Mouse (Mus musculus) forebrain, embryonic 10.5 days (tissue): ENCODE data around the gene Csrp3. TPM values are rescaled to one million over a fixed set of nuclear protein-coding genes. Genes with fewer than 3 reads are reported as not detected.

Source experiments
- DNase-seq: peaks from one replicate; pipeline ENCODE4 v3.0.0-alpha.2; 2017; ENCODE audit warnings: low spot score; ENCODE audit errors: extremely low spot score
- H3K27ac ChIP-seq: fragments of 300-500 bp; sonication (generic); 2 replicates; pipeline ENCODE4 v1.5.1; 2016; ENCODE audit warnings: mild to moderate bottlenecking
- H3K27me3 ChIP-seq: fragments of 300-500 bp; sonication (generic); 2 replicates; pipeline ENCODE4 v1.6.1; 2016; ENCODE audit warnings: mild to moderate bottlenecking; ENCODE audit not compliant: poor library complexity, severe bottlenecking
- H3K36me3 ChIP-seq: fragments of 300-500 bp; sonication (generic); replicated peaks from 2 replicates; pipeline ENCODE4 v1.6.1; 2016; ENCODE audit warnings: mild to moderate bottlenecking, moderate library complexity
- H3K4me1 ChIP-seq: fragments of 300-500 bp; sonication (generic); 2 replicates; pipeline ENCODE4 v1.6.1; 2016
- H3K4me3 ChIP-seq: fragments of 300-500 bp; sonication (generic); 2 replicates; pipeline ENCODE4 v1.5.1; 2016; ENCODE audit warnings: mild to moderate bottlenecking, moderate library complexity
- H3K9me3 ChIP-seq: fragments of 300-500 bp; sonication (generic); 2 replicates; pipeline ENCODE4 v1.6.1; 2016; ENCODE audit warnings: mild to moderate bottlenecking, moderate library complexity
- WGBS: fragments of 180-500 bp; shearing (Covaris S2); methylation state at CpG from one replicate; pipeline ENCODE4 v1.1.7; 2016; 5-methylcytosine and 5-hydroxymethylcytosine counted together
- polyA plus RNA-seq: library from polyadenylated mRNA; unstranded; fragments of >200 nt; fragmentation: Nextera tagmentation; extraction: Ambion mirVana; gene quantifications from 2 replicates; pipeline ENCODE4 v1.2.1, GENCODE M21; 2016

Csrp3 gene
- polyA plus RNA-seq, 1 experiment from 2014 or later: not detected

DNA sequence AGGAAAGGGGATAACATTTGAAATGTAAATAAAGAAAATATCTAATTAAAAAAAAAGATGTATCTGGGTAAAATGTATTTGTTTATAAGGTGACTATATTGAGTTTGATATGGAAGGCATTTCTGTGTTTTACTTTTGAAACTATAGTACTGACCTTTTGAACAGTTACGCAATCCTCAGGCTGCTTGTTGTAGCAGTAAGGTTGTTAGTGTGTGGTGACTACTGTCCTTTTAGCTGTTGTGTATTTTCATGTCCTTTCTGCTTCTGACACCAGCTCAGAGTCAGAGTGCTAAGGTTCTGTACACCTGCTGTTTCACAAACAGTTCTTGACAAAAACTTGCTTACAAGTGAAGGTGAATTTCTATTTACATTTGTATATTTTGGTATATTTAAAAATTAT is 37.2 kb downstream of the Csrp3 start:
- Histone ChIP-seq H3K9me3 (no peaks in the 10 kb centered on the region), H3K4me1 (no peaks in the 10 kb centered on the region), H3K27ac (no peak overlapping the region), H3K4me3 (no peak overlapping the region), H3K36me3 (peaks cover 86% of the 10 kb centered on the region), H3K27me3 (no peaks in the 10 kb centered on the region)
- 98% methylated on average over 1 of the region's 1 CpGs for WGBS
- no peak for DNase-seq

DNA sequence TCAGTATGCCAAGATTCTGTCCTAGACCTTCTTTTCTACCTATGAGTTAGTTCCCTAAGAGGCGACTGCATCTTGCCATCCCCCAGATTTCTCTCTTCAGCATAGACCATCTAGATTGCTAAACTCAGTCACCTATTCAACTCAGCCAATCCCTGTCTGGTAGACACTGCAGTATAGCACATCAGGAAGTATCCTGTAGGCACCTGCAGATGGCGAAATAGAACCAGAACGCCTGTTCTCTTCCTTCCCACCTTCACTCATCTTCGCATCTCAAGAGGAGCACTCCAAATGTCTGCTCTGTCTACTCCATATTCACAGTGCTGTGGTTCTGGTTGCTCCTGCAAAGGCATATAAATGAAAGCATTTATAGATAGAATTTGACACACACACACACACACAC is 41.2 kb downstream of the Csrp3 start:
- WGBS: 91% methylated on average over 4 of the region's 4 CpGs
- DNase-seq: no peak
- Histone ChIP-seq H3K4me3 (no peak overlapping the region), H3K27ac (no peak overlapping the region), H3K4me1 (no peaks in the 10 kb centered on the region), H3K27me3 (no peaks in the 10 kb centered on the region), H3K9me3 (no peaks in the 10 kb centered on the region), H3K36me3 (peaks cover 91% of the 10 kb centered on the region)

DNA sequence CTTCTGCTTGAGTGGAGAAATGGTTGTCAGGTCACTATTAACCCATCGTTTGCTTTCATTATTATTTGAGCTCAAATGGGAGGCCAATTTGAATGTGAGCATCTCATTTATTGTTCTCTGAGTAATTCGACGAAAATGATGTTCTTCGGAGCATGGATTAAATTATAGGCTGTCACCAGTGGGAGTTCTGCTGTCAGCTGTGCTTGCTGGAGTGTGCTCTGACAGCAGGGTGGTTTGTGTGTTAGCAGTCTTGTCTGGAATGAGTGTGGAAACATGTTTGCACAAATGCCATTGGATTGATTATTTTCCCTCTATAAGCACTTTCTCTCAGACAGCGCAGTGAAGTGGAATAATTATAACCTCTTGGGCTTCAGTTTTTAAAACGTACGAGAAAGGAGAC is 44.5 kb downstream of the Csrp3 start:
- H3K4me3 ChIP-seq: no peak overlapping the region
- H3K27ac ChIP-seq: no peak overlapping the region
- no peaks in the 10 kb centered on the region for H3K4me1 ChIP-seq
- DNase-seq: no peak
- no peaks in the 10 kb centered on the region for H3K9me3 ChIP-seq
- WGBS: 88% methylated on average over 7 of the region's 7 CpGs
- no peaks in the 10 kb centered on the region for H3K27me3 ChIP-seq
- H3K36me3 ChIP-seq: peaks cover 79% of the 10 kb centered on the region

DNA sequence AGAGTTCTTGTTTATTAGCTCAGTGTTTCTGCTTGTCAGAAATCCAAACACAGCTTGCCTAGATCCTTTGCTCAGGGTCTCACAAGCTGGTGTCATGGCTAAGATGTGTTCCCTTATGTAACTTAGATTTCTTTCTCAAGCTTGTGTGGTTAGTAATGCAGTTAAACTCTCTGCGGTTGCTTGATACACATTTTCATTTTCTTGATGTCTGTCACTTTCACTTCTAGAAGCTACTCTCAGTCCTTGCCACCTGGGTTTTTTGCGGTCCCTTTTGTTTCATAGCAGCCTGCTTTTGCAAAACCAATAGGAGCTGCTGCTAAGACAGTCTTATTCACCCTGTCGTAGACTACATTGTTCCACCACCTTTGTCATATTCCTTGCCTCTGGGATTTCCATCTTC is 52.7 kb downstream of the Csrp3 start:
- Histone ChIP-seq H3K9me3 (no peaks in the 10 kb centered on the region), H3K36me3 (peaks cover 34% of the 10 kb centered on the region), H3K4me3 (no peak overlapping the region), H3K4me1 (peaks cover 7% of the 10 kb centered on the region), H3K27ac (no peak overlapping the region), H3K27me3 (no peaks in the 10 kb centered on the region)
- no peak for DNase-seq
- WGBS: 84% methylated on average over 3 of the region's 3 CpGs

DNA sequence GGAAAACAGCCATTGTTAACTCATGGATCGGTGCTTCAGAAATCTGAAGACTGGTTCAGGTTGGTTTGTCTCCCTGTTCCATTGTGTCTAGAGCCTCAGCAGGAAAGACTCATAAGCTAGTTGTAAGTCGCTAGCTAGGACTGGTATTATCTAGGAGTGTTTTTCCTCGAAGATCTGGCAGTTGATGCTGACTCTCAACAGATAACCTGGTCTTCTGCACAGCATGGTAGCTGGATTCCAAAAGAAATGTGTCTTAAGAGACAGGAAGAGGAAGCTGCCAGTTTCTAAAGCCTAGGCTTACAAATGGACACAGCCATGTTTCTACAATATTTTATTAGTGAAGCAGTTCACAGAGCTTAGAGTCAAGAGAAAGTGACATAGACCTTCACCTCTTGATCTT is 56.4 kb downstream of the Csrp3 start:
- Histone ChIP-seq H3K27ac (no peak overlapping the region), H3K4me1 (peaks cover 22% of the 10 kb centered on the region), H3K9me3 (no peaks in the 10 kb centered on the region), H3K27me3 (no peaks in the 10 kb centered on the region), H3K36me3 (peaks cover 14% of the 10 kb centered on the region), H3K4me3 (no peak overlapping the region)
- no peak for DNase-seq
- 88% methylated on average over 3 of the region's 3 CpGs for WGBS

DNA sequence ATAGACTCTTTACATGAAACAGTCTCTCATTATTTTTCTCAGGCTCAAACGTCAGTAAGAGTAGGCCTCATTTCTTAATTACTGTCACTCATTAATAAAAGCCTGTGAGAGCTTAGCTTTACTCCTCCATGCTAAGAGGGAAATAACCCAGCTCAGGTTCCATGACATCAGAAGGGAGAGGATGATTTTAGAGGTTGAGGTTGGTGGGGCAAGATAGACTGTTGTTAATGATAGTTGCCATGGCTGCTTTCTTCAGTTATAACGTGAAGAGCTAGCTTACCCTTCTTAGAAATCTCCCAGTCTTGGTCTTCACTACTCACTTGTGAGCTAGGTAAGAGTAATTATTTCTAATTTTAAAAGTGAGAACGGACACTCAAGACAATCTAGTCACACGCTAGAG is 57.7 kb downstream of the Csrp3 start:
- Histone ChIP-seq H3K9me3 (no peaks in the 10 kb centered on the region), H3K4me1 (peaks cover 22% of the 10 kb centered on the region), H3K27me3 (no peaks in the 10 kb centered on the region), H3K4me3 (peak overlapping the region; percentile 86; the same call in 1 of the 2 replicates), H3K27ac (no peak overlapping the region), H3K36me3 (peaks cover 7% of the 10 kb centered on the region)
- WGBS: 73% methylated on average over 4 of the region's 4 CpGs
- no peak for DNase-seq

DNA sequence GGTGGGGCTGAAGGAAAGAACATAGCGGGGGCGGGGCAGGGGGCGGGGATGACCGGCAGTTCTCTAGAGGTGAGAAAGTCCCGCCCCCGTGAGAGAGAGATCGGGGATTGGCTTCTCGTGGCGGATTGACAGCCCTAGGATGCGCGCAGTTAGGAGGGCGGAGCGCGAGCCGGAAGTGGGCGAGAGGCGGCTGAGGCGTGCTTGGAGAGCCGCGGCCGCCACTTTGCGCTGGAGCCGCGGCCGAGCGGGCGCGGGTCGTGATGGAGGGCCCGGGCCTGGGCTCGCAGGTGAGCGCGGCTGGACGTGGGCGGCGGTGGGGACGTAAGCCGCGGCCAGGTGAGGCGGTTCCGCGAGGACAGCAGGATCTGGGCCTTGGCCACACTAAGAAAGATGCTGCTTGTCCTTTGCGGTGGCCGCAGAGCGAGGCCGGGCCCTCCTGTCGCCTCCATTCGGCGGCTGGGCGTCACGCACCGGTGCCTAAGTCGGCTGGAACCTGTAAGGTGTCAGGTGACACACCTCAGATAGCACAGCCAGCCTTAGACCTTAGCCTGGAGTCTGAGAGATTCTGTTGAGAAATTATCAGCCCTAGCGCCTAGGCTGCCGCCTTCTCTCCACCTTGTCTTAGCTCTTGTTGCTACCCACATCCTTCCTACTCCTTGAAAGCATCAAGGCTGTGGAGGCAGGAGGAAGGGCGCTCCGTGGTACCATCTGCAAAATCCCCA is 58.8 kb downstream of the Csrp3 start, which contains the start of gene Zdhhc13:
TSS of gene Zdhhc13 (plus strand) at position 153 of the 722 bp plus-strand sequence.
- under 1% methylated on average over 57 of the region's 57 CpGs for WGBS
- H3K27me3 ChIP-seq: no peaks in the 10 kb centered on the region
- peak within 1 kb of the TSS; percentile 91 for H3K27ac ChIP-seq
- H3K9me3 ChIP-seq: no peaks in the 10 kb centered on the region
- peaks cover 7% of the 10 kb centered on the region for H3K36me3 ChIP-seq
- H3K4me3 ChIP-seq: peak within 1 kb of the TSS; percentile 86
- H3K4me1 ChIP-seq: peaks cover 22% of the 10 kb centered on the region
- DNase-seq: peak; percentile 92

DNA sequence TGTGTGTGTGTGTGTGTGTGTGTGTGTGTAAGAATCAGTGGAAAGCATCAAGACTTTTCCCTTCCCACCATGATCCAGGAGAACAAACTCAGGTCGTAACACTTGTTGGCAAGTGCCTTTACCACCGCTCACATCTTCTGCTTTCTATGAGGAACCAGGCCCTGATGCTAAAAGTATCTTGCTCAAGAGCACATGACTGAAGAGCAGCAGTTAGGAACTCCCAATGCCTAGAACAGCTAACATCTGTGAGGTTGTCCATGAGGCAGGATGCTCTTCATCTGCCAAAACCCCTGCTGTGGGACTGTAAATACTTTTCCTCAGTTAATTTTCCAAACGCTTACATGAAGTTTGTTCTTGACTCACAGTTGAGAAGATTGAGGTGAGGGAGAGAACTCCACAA is 59.5 kb downstream of the Csrp3 start:
- H3K36me3 ChIP-seq: peaks cover 4% of the 10 kb centered on the region; the same call in 1 of the 2 replicates
- H3K9me3 ChIP-seq: no peaks in the 10 kb centered on the region
- H3K27me3 ChIP-seq: no peaks in the 10 kb centered on the region
- H3K4me3 ChIP-seq: peak overlapping the region; percentile 86
- DNase-seq: no peak
- H3K27ac ChIP-seq: peak overlapping the region; percentile 91
- peaks cover 22% of the 10 kb centered on the region for H3K4me1 ChIP-seq
- 67% methylated on average over 3 of the region's 3 CpGs for WGBS

DNA sequence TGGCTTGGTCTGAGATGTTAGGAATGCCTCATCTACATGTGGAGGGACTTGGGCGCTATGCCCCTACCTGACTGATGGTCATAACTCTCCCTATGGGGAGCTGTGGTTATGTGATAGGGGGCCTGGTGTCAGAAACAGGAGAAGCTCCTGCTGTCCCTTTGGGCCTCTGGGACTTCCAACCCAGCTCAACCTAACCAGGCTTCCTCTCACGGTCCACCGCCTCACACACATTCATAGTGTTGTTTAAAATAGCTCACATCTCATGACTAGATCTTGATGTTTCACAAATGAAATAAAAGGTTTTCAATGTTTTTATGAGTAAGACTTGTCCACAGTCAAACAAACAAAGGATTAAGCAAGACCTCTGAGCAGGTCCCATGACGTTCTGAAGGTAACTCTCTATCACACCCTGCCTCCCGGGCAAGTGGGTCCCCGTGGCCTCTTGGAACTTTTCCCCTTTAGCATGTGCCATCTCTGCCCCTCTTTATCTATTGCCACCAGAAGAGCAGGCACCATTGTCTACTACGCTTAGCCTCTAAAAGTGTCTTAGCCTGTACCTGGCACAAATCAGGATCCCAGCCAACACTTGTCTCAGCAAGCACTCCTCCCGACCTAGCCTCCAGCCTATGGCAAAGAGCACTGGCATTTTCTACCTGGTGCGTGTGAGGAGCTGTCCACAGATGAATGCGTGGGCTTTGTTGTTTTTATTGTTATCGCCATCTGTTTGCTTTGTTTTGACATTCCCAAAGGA is 62.9 kb downstream of the Csrp3 start:
- no peaks in the 10 kb centered on the region for H3K9me3 ChIP-seq
- no peak for DNase-seq
- no peak overlapping the region for H3K4me3 ChIP-seq
- H3K36me3 ChIP-seq: no peaks in the 10 kb centered on the region
- 90% methylated on average over 11 of the region's 11 CpGs for WGBS
- peaks cover 13% of the 10 kb centered on the region for H3K4me1 ChIP-seq
- no peak overlapping the region for H3K27ac ChIP-seq
- no peaks in the 10 kb centered on the region for H3K27me3 ChIP-seq

DNA sequence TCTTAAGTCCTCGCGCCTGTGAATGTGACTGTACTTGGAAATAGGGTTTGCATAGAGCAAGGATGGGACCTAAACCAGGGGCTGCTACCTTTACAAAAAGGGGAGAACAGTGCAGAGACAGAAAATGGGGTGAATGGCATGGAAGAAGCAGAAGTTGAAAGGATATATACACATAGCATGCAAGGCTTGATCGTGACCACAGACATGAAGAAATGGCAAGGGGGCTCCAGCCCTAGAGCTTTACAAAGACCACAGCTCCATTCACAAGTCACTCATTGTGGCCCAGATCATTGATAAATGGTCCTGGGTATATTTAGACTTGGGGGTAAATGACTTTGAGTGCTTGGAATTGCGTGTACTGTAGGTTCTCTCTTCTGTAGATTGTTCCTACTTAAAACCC is 65.4 kb downstream of the Csrp3 start:
- H3K9me3 ChIP-seq: no peaks in the 10 kb centered on the region
- no peak overlapping the region for H3K27ac ChIP-seq
- no peaks in the 10 kb centered on the region for H3K36me3 ChIP-seq
- no peak overlapping the region for H3K4me3 ChIP-seq
- no peaks in the 10 kb centered on the region for H3K27me3 ChIP-seq
- no peak for DNase-seq
- H3K4me1 ChIP-seq: no peaks in the 10 kb centered on the region
- WGBS: 92% methylated on average over 4 of the region's 4 CpGs

Other genes with a start within 250 kb of the Csrp3 start
- not detected in 2 replicates for gene Mrgprb3, start 204.2 kb downstream of the Csrp3 start, polyA plus RNA-seq
- gene Zdhhc13, start 59.0 kb downstream of the Csrp3 start, polyA plus RNA-seq: 29.2 and 33.4 TPM in 2 replicates
- 19.3 and 19.5 TPM in 2 replicates for gene E2f8, start 33.6 kb upstream of the Csrp3 start, polyA plus RNA-seq
- gene Nav2, start 60.7 kb upstream of the Csrp3 start, polyA plus RNA-seq: 4.5 and 6.1 TPM in 2 replicates